Mouse (Mus musculus): ENCODE measurements at regions not wholly inside any gene's neighbourhood (a gene's known extent, or its start where the extent isn't known, plus 50 kb on each side); places are given as distances from the start of the nearest gene placed in this dataset.

GRCm38 (mm10) chr4:8367487-8368276 is 128.8 kb upstream of the Car8 start:
- peak; percentile 21 for DNase-seq (ENCODE audit: low spot score)
- H3K27me3 ChIP-seq (ENCODE audit: insufficient read depth, poor library complexity, severe bottlenecking): no peaks in the 10 kb centered on the region
- 65% methylated on average over 13 of the region's 13 CpGs for WGBS
- H3K9me3 ChIP-seq: no peaks in the 10 kb centered on the region
- H3K27ac ChIP-seq: no peak overlapping the region
- no peaks in the 10 kb centered on the region for H3K36me3 ChIP-seq
- H3K4me3 ChIP-seq: no peak overlapping the region
- H3K4me1 ChIP-seq (replicated peaks): no peaks in the 10 kb centered on the region

- Histone ChIP-seq H3K36me3 (no peaks in the 10 kb centered on the region), H3K9me3 (no peaks in the 10 kb centered on the region), H3K4me1 (replicated peaks) (no peaks in the 10 kb centered on the region), H3K27me3 (ENCODE audit: insufficient read depth, poor library complexity, severe bottlenecking) (no peaks in the 10 kb centered on the region), H3K4me3 (no peak overlapping the region), H3K27ac (no peak overlapping the region)
- DNase-seq (ENCODE audit: low spot score): no peak
- 86% methylated on average over 4 of the region's 4 CpGs for WGBS
Measured at GRCm38 (mm10) chr4:8366978-8367377, 128.1 kb upstream of the Car8 start.

- Histone ChIP-seq H3K4me3 (no peak overlapping the region), H3K27ac (no peak overlapping the region), H3K4me1 (replicated peaks) (no peaks in the 10 kb centered on the region), H3K36me3 (no peaks in the 10 kb centered on the region), H3K27me3 (ENCODE audit: insufficient read depth, poor library complexity, severe bottlenecking) (no peaks in the 10 kb centered on the region), H3K9me3 (no peaks in the 10 kb centered on the region)
- no peak for DNase-seq (ENCODE audit: low spot score)
- 63% methylated on average over 4 of the region's 4 CpGs for WGBS
Measured at GRCm38 (mm10) chr4:8362409-8362808, 123.6 kb upstream of the Car8 start.

- Histone ChIP-seq H3K36me3 (no peaks in the 10 kb centered on the region), H3K27ac (no peak overlapping the region), H3K27me3 (ENCODE audit: insufficient read depth, poor library complexity, severe bottlenecking) (no peaks in the 10 kb centered on the region), H3K4me3 (no peak overlapping the region), H3K4me1 (replicated peaks) (no peaks in the 10 kb centered on the region), H3K9me3 (no peaks in the 10 kb centered on the region)
- DNase-seq (ENCODE audit: low spot score): no peak
- 60% methylated on average over 2 of the region's 2 CpGs for WGBS
Measured at GRCm38 (mm10) chr4:8361931-8362330, 123.1 kb upstream of the Car8 start.

GRCm38 (mm10) chr4:8361305-8361704 is 122.5 kb upstream of the Car8 start:
- H3K27ac ChIP-seq: no peak overlapping the region
- no peaks in the 10 kb centered on the region for H3K36me3 ChIP-seq
- no peaks in the 10 kb centered on the region for H3K4me1 ChIP-seq (replicated peaks)
- H3K9me3 ChIP-seq: no peaks in the 10 kb centered on the region
- H3K4me3 ChIP-seq: no peak overlapping the region
- no peak for DNase-seq (ENCODE audit: low spot score)
- no peaks in the 10 kb centered on the region for H3K27me3 ChIP-seq (ENCODE audit: insufficient read depth, poor library complexity, severe bottlenecking)

- Histone ChIP-seq H3K27me3 (ENCODE audit: insufficient read depth, poor library complexity, severe bottlenecking) (no peaks in the 10 kb centered on the region), H3K36me3 (no peaks in the 10 kb centered on the region), H3K9me3 (no peaks in the 10 kb centered on the region), H3K27ac (no peak overlapping the region), H3K4me1 (replicated peaks) (no peaks in the 10 kb centered on the region), H3K4me3 (no peak overlapping the region)
- DNase-seq (ENCODE audit: low spot score): no peak
- WGBS: 83% methylated on average over 1 of the region's 1 CpGs
Measured at GRCm38 (mm10) chr4:8357443-8357842, 118.6 kb upstream of the Car8 start.

- Histone ChIP-seq H3K36me3 (no peaks in the 10 kb centered on the region), H3K4me3 (no peak overlapping the region), H3K4me1 (replicated peaks) (no peaks in the 10 kb centered on the region), H3K27me3 (ENCODE audit: insufficient read depth, poor library complexity, severe bottlenecking) (no peaks in the 10 kb centered on the region), H3K9me3 (no peaks in the 10 kb centered on the region), H3K27ac (no peak overlapping the region)
- DNase-seq (ENCODE audit: low spot score): no peak
- WGBS: 87% methylated on average over 4 of the region's 4 CpGs
Measured at GRCm38 (mm10) chr4:8341928-8342327, 103.1 kb upstream of the Car8 start.

GRCm38 (mm10) chr4:8309241-8309987 is 70.6 kb upstream of the Car8 start:
- H3K4me1 ChIP-seq (replicated peaks): no peaks in the 10 kb centered on the region
- H3K27ac ChIP-seq: no peak overlapping the region
- 93% methylated on average over 10 of the region's 10 CpGs for WGBS
- H3K36me3 ChIP-seq: no peaks in the 10 kb centered on the region
- no peak overlapping the region for H3K4me3 ChIP-seq
- DNase-seq (ENCODE audit: low spot score): no peak
- H3K9me3 ChIP-seq: no peaks in the 10 kb centered on the region
- no peaks in the 10 kb centered on the region for H3K27me3 ChIP-seq (ENCODE audit: insufficient read depth, poor library complexity, severe bottlenecking)

GRCm38 (mm10) chr4:8292563-8292962 is 53.7 kb upstream of the Car8 start:
- no peaks in the 10 kb centered on the region for H3K9me3 ChIP-seq
- no peaks in the 10 kb centered on the region for H3K27me3 ChIP-seq (ENCODE audit: insufficient read depth, poor library complexity, severe bottlenecking)
- no peak overlapping the region for H3K27ac ChIP-seq
- no peak overlapping the region for H3K4me3 ChIP-seq
- WGBS: 88% methylated on average over 1 of the region's 1 CpGs
- H3K4me1 ChIP-seq (replicated peaks): no peaks in the 10 kb centered on the region
- no peaks in the 10 kb centered on the region for H3K36me3 ChIP-seq
- DNase-seq (ENCODE audit: low spot score): no peak

GRCm38 (mm10) chr4:8291528-8292492 is 53.0 kb upstream of the Car8 start:
- Histone ChIP-seq H3K9me3 (no peaks in the 10 kb centered on the region), H3K27ac (no peak overlapping the region), H3K4me1 (replicated peaks) (no peaks in the 10 kb centered on the region), H3K36me3 (no peaks in the 10 kb centered on the region), H3K4me3 (no peak overlapping the region), H3K27me3 (ENCODE audit: insufficient read depth, poor library complexity, severe bottlenecking) (no peaks in the 10 kb centered on the region)
- no peak for DNase-seq (ENCODE audit: low spot score)
- 68% methylated on average over 11 of the region's 11 CpGs for WGBS

- Histone ChIP-seq H3K27me3 (ENCODE audit: insufficient read depth, poor library complexity, severe bottlenecking) (no peaks in the 10 kb centered on the region), H3K4me1 (replicated peaks) (no peaks in the 10 kb centered on the region), H3K4me3 (no peak overlapping the region), H3K27ac (no peak overlapping the region), H3K9me3 (no peaks in the 10 kb centered on the region), H3K36me3 (no peaks in the 10 kb centered on the region)
- no peak for DNase-seq (ENCODE audit: low spot score)
- WGBS: 79% methylated on average over 5 of the region's 5 CpGs
Measured at GRCm38 (mm10) chr4:8289901-8290300, 51.1 kb upstream of the Car8 start.
